Mouse (Mus musculus) retina, embryonic 14.5 days (tissue): Measurements from ENCODE around the gene Arhgap9.
A peak's percentile ranks its signal among the peaks of the same experiment; 100 is the strongest.

Experiments used
- DNase-seq: peaks from one replicate; pipeline ENCODE4 v3.0.0-alpha.2; 2015; ENCODE audit warnings: low spot score

Gene Arhgap9

GRCm38 (mm10) chr10:127323131-127323855 lies 1.5 kb downstream of the Arhgap9 start:
- no peak for DNase-seq

DNA sequence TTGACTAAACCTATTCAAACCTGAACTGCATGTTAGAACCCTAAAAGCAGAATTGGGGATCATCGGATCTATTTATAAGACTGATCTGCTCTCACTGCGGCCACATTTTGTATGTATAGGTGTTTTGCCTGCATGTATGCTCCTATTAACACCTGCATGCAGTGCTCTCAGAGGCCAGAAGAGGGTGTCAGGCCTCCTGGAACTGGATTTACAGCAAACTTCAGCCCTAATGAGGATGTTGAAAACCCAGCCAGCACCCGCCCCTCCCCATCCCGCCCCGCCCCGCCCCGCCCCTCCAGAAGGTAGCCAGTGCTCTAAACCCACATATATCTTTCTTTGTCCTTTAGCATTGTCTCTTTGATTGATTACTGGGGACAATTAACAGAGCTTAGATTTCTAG lies 2.7 kb downstream of the Arhgap9 start:
- DNase-seq = peak; percentile 74

GRCm38 (mm10) chr10:127325454-127326016 lies 3.8 kb downstream of the Arhgap9 start:
- DNase-seq = no peak

DNA sequence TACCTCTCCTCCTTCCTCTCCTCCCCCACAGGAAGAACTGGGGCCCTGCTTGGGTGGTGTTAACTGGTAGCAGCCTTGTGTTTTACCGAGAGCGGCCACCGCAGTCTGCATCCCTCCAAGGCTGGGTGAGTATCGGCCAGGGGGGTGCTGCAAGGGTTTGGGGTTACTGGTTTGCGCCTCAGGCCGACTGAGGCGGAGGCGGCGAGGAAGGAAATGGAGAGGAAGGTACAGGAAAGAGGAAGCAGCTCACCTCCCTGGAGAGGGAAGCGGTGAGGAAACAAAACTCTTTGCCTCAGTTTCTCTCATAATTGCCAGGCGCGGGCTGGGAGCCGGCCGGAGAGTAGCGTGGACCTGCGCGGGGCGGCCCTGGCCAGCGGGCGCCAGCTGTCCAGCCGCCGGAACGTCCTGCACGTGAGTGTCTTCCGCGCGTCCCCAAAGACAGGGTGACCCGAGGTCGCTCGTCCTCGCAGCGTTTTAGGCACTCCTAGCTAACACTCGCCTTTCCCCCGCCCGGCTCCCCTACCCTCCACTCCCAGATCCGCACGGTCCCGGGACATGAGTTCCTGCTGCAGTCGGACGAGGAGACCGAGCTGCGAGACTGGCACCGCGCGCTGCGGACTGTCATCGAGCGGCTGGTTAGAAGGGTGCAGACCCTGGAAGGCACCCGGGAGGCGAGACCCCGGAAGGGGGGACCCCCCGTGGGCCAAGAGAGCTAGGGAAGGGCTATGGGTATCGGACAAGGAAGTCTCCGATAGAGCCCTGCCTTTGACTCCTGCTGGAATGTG lies 4.4 kb downstream of the Arhgap9 start:
- DNase-seq = peak; percentile 35

GRCm38 (mm10) chr10:127326828-127327227 lies 5.1 kb downstream of the Arhgap9 start:
- no peak for DNase-seq

GRCm38 (mm10) chr10:127327461-127328145 lies 5.8 kb downstream of the Arhgap9 start:
- DNase-seq = no peak

- no peak for DNase-seq
Measured at GRCm38 (mm10) chr10:127330212-127330611, 8.4 kb downstream of the Arhgap9 start.

DNA sequence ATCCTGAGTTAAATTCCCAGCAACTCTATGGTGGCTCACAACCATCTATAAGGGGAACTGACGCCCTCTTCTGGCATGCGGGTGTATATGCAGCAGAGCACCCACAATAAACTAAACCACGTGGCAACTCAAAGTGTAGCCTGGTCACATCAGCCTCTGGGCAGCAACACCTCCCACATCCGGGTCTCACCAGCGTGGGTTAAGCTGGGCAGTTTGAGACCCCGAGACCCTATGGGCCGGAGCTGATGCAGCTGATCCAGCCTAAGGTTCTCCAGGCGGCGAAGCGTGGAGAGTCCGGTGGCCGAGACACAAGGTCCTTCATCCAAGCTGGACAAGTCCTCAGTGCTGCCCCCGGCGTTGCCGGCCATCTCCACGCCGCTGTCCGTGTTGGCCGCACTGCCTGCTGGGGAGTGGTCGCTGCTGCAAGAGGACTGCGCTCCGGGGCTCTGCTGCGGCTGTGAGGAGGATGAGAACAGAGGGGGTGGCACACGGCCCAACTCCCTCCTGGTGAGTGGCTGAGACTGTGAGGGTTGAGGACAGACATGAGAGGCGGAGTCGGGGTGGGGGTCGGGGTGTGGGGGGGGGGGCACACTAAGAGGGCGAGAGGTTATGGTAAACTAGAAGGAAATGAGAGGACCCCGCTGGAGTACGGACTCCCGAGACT lies 10.6 kb downstream of the Arhgap9 start:
- DNase-seq = no peak

DNA sequence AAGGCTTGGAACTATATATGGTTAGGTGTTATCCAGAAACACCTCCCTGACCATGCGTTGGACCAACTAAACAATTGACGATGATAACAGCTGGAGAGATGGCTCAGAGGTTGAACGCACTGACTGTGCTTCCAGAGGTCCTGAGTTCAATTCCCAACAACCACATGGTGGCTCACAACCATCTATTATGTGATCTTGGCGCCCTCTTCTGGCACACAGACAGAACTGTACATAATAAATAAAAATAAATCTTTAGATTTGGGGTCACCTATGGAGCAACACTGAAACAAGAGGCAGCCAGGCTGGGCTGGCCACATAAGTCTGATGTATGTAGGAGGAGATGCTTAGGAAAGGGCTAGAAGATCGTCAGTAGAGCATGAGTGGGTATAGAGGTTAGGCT lies 11.4 kb downstream of the Arhgap9 start:
- no peak for DNase-seq

- no peak for DNase-seq
Measured at GRCm38 (mm10) chr10:127335271-127335670, 13.5 kb downstream of the Arhgap9 start.

- no peak for DNase-seq
Measured at GRCm38 (mm10) chr10:127336952-127337351, 15.2 kb downstream of the Arhgap9 start.

DNA sequence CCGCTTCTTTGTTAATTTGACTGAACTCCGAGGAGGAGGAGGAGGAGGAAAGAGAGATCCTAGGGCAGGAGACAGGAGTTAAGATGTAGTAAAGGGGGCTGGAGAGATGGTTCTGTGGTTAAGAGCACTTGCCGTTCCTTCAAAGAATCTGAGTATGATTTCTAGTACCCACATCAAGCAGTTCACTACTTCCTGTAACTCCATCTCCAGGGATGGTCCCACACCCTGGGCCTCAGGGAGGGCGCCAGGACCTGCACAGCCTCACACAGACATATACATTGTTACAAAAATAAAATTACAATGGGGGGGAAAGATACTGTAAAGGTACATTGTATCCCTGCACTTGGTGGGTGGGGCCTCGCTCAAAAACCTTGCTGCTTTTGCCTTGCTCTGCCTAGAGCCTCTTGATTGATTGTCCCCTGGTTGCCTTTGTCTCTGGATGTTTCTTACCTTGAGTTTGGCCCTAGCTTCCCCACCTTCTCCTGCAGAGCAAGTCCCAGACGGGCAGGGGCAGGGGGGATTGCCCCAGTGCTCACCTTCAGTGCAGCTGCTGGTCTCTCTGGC lies 15.9 kb downstream of the Arhgap9 start:
- no peak for DNase-seq

DNA sequence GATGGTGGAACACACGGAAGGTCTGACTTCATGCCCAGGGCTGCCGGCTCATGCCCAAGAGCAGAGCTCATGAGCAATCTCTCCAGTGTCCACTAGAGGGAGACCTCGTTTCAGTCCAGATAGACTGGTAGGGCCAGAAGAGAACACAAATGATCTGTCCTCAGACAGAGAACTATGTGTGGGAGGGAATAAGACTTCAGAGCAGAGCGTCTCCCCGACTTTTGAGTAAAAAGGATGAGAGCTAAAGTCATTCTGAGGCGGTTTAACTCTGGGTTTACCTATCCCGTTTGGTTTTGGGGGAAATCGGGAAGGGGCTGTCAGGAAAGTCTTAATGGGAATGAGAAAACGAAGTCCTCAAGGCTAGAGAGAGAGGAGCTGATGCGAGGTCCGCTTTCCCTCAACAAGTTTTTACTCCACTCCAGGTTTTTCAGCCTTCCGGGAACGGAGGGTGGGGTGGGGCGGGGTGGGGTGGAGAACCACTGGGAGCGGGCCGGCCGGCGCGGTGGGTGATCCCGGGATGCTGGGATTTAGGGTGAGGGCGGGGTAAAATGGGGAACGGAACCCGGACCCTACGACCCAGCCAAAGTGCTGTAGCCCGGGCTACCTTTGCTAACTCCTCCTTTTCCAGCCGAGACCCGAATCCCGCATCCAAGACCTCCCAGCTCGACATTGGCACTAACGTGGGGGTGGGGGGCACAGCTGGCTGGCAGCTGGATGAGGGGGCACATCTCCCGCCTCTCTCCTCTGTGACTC lies 17.3 kb downstream of the Arhgap9 start:
- peak; percentile 99 for DNase-seq

DNA sequence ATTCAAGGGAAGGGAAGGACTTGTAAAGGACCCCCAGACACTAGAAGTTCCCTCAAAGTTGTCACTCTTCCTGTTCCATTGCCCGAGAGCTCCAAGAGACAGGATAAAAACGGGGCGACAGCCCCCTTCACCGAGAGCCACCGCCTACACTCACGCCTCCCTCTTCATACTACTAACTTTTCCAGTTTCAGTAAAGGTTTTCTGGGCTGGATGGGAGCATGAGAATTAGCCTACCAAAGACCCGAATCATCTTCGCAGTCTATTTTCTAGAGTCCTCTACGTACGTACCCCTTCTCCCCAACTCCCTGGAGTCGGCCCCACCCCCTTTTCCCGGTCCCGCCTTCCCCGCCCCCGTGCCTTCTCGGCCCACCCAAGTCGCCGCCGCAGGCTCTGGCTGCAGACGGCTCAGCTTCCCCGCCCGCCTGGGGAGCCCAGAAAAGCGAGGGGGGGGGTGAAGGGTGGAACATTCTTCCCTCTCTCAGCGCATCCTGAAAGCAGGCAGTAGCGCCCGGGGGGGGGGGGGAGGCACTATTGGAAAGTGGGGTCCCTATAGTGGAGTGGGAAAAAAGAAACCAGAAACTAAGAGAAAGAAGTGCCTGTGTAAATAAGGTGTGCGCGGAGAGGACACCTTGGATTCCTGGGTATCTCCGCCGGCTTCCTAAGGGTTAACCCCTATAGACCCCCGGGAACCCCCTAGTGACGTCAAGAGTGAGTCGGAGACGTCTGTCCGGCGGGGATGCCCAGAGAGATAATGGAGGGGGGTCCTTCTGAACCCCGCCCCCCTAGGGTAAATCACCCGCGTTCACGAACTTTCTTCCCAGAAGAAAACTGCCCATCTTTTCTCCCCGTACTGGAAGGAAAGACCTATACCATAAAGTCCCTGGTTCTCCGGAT lies 18.2 kb downstream of the Arhgap9 start:
- peak; percentile 81 for DNase-seq

DNA sequence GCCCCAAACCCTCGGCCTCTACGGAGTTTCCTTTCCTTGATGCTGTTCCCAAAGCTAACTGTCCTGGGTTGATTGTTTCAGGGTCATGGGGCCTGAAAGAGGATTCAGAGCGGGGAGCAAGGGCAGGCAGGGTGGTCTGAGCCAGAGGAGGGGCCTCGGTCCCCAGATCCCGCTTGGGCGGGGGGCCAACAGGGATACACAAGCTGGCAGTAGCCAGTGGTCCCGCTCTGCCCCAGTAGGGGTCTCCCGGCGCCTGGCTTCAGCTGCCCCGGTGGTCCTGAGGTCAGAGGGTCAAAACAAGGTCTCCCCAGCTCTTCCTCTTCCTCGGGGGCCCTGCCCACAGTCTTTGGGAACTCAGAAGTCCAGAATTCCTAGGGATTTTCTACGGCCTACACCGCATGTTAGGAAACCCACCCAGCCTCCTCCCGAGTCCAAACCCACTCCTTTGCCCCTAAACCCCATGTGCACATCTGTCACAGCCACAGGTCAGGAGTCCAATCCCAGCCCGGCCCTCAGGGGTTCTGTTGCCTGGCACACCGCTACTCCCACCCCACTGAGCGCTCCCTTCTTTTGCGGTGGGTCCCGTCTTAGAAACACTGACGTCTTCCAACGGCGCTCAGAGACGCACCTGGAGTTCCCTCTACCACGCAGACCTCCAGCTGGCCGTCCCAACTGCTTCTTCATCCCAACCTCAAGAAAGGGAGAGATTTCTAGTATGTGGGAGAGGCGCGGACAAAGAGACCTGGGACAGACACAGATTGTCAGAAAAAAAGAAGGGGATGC lies 19.0 kb downstream of the Arhgap9 start:
- peak; percentile 88 for DNase-seq

DNA sequence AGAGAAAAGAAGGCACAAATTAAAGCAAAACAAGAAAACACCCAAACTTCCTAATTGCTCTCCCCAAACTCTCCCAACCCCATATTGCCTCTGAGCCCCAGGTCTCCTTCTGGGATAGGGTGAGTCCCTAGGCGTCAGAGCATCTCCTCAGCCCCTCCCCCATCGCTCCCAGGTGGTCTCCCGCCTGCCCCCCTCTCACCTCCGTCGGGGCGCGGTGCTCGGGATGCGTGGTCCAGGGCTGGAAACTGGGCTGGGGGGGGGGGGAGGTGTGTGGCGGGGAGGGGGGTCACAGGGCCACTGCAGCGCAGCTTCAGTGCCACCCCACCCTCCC lies 19.6 kb downstream of the Arhgap9 start:
- DNase-seq = peak; percentile 71

DNA sequence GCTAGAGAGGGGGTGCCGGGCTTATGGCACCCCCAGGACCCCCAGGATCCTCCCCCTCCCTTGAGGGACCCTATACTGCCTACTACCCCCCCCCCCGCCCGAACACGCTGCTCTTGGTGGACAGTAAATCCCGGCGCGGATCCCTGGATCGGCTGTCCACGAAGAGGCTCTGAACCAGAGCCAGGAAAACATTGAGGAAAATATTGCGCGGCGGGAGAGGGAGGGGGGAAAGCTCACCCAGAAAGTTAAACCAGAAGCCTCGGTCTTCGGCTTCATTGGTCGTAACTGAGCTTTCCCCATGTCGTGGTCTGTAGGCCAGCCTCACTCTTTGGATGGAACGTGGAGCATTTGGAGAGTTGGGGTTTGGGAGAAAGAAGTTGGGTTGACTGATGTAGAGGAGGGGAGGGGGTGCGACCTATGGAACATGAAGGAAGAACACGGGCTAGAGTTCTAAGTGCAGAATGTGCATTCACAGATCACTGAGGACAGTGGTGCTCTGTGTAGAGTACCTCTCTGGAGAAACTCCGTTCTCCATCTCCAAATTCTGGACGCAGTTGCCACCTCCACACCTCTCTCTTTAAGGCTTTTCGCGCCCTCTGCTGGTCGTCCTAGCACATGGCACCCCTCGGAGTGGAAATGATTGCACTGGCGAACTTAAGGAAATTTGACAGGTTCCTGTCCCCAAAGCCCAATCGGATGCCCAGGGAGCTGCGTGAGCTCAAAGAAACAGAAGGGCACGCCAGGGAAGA lies 20.3 kb downstream of the Arhgap9 start, which contains the start of gene Gli1:
Gene Gli1 (minus strand): TSS at position 84 of the 749 bp plus-strand sequence.
- DNase-seq = peak; percentile 93

- DNase-seq = no peak
Measured at GRCm38 (mm10) chr10:127343029-127343428, 21.3 kb downstream of the Arhgap9 start.
